Mouse (Mus musculus): ENCODE measurements around the gene Ppp6r3. TPM values are rescaled to one million over a fixed set of nuclear protein-coding genes. Genes with fewer than 3 reads are reported as not detected.
"Not testable (repeated sequence)": the region's sequence is repeated elsewhere in the genome, so short reads cannot be mapped to it uniquely, and the experiment has no call there.

Ppp6r3 gene
- total and polyA plus RNA-seq, 3 experiments, result 55.9 to 117 (median 83.9) TPM

- no peak for DNase-seq
Measured at GRCm38 (mm10) chr19:3576451-3577264, 1.1 kb upstream of the Ppp6r3 start.

GRCm38 (mm10) chr19:3575276-3575631 is 295 bp downstream of the Ppp6r3 start:
- peak; percentile 94 for DNase-seq

GRCm38 (mm10) chr19:3574593-3575094 is 905 bp downstream of the Ppp6r3 start:
- DNase-seq, result no peak

GRCm38 (mm10) chr19:3564309-3564708 is 11.2 kb downstream of the Ppp6r3 start:
- DNase-seq, result no peak

- no peak for DNase-seq
Measured at GRCm38 (mm10) chr19:3562752-3563151, 12.8 kb downstream of the Ppp6r3 start.

GRCm38 (mm10) chr19:3562298-3562697 is 13.3 kb downstream of the Ppp6r3 start:
- DNase-seq, result no peak

GRCm38 (mm10) chr19:3556169-3556827 is 19.3 kb downstream of the Ppp6r3 start:
- peak; percentile 29 for DNase-seq

GRCm38 (mm10) chr19:3554785-3555184 is 20.8 kb downstream of the Ppp6r3 start:
- no peak for DNase-seq

- DNase-seq, result no peak
Measured at GRCm38 (mm10) chr19:3551573-3552159, 23.9 kb downstream of the Ppp6r3 start.

- DNase-seq, result no peak
Measured at GRCm38 (mm10) chr19:3550101-3550500, 25.4 kb downstream of the Ppp6r3 start.

- no peak for DNase-seq
Measured at GRCm38 (mm10) chr19:3549263-3549662, 26.3 kb downstream of the Ppp6r3 start.

GRCm38 (mm10) chr19:3548311-3548710 is 27.2 kb downstream of the Ppp6r3 start:
- no peak for DNase-seq

- DNase-seq, result no peak
Measured at GRCm38 (mm10) chr19:3544995-3545394, 30.6 kb downstream of the Ppp6r3 start.

GRCm38 (mm10) chr19:3542591-3542990 is 33.0 kb downstream of the Ppp6r3 start:
- DNase-seq, result no peak

- DNase-seq, result no peak
Measured at GRCm38 (mm10) chr19:3540997-3541396, 34.6 kb downstream of the Ppp6r3 start.

- no peak for DNase-seq
Measured at GRCm38 (mm10) chr19:3540254-3540653, 35.3 kb downstream of the Ppp6r3 start.

GRCm38 (mm10) chr19:3539456-3539855 is 36.1 kb downstream of the Ppp6r3 start:
- DNase-seq, result no peak

GRCm38 (mm10) chr19:3537658-3538057 is 37.9 kb downstream of the Ppp6r3 start:
- no peak for DNase-seq

GRCm38 (mm10) chr19:3534945-3535344 is 40.6 kb downstream of the Ppp6r3 start:
- DNase-seq, result no peak

- DNase-seq, result not testable (repeated sequence)
Measured at GRCm38 (mm10) chr19:3533266-3533966, 42.1 kb downstream of the Ppp6r3 start.

GRCm38 (mm10) chr19:3532717-3533260 is 42.8 kb downstream of the Ppp6r3 start:
- no peak for DNase-seq

- no peak for DNase-seq
Measured at GRCm38 (mm10) chr19:3529781-3530180, 45.8 kb downstream of the Ppp6r3 start.

Data from adrenal gland, adult 2 months (tissue).